Mouse (Mus musculus): Measurements from ENCODE around the gene Fstl3. TPM values are rescaled to one million over a fixed set of nuclear protein-coding genes. Genes with fewer than 3 reads are reported as not detected.

Gene Fstl3
- total and polyA plus RNA-seq, 2 experiments from 2014 or later = 2.1 to 2.8 TPM

DNA sequence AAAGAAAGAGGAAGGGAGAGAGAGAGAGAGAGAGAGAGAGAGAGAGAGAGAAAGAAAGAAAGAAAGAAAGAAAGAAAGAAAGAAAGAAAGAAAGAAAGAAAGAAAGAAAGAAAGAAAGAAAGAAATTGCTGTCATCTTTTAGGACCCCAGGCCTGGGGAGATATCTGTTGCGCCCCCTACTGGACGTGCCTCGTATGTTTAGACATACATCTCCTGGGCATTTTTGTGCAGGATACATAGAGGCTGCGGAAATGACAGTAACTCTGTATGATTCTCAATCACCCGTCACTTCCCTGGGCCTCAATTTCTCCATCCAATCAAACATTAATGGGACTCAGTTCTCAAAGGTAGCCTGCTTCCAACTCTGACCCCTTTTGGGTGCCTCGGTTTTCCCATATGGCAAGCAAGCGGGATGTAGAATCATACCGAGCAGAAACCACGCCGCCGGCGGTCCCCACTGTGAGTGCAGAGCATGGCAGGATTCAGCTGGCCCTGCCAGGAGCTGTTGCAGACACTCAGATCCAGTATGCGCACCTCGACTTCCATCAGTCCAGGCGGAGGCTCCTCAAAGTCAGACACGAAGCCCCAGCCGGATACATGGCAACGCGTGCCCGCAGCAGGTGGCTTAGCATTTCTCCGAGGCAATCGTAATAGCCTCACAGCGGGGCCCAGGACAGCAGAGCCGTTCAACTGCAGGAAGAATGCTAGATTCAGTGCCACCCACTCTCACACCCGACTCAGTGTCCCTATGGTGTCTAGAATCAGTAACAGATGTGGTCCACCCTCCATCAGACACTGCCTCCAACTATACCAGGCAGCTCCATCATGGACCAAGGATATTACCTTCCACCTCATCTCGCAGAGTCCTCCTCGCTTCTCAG lies 7.1 kb downstream of the Fstl3 start:
- Histone ChIP-seq H3K27ac (ENCODE audit: low read depth, low read length) (no peak overlapping the region), H3K9ac (no peak overlapping the region), H3K9me3 (ENCODE audit: low read length) (no peaks in the 10 kb centered on the region), H3K36me3 (ENCODE audit: insufficient read depth) (no peaks in the 10 kb centered on the region), H3K27me3 (ENCODE audit: insufficient read depth, low read length) (no peaks in the 10 kb centered on the region; the same call in 1 of the 2 replicates), H3K4me2 (ENCODE audit: low read depth) (no peak overlapping the region), H3K4me1 (ENCODE audit: insufficient read depth) (no peaks in the 10 kb centered on the region), H3K4me3 (ENCODE audit: low read depth, low read length) (no peak overlapping the region)
- TF ChIP-seq CTCF (IDR thresholded peaks at IDR 0.05; ENCODE audit: low read depth) = peak; percentile 50
- WGBS = 41% methylated on average over 27 of the region's 27 CpGs
- ATAC-seq = no peak
- no peak for DNase-seq

DNA sequence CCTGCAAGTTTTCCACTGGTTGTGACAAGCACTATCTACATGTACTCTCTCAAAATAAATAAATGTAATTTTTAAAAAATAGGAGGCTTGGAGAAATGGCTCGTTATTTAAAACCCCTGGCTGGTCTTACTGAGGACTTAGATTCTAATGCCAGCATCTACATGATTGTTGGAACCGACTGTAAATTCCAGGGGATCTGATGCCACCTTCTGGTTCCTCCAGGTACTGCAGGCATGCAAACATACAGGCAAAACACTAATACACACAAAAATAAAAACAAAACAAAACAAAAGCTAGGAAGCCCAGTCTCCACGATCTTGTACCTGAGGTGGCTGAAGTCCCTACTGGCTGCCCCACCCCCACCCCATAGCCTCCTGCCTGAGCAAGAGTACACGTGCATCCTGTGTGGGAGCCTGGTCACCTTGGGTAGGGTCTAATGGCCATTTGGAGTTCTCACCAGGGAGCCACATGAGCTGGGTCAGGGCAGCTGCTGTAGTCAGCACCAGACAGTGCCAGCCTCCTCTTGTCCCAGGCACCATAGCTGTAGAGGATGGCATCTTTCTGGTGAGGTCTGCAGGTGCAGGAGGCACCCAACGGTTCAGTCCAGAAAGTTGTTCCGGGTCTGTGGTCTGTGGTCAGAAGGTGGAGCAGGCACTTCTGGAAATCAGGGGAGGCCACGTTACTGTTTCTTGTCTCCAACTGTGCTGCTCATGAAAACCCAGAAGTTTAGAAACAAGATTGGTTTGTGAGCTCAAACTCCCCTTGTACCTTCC lies 11.5 kb downstream of the Fstl3 start:
- no peak overlapping the region for H3K27ac ChIP-seq (ENCODE audit: low read depth, low read length)
- DNase-seq = peak; percentile 87

DNA sequence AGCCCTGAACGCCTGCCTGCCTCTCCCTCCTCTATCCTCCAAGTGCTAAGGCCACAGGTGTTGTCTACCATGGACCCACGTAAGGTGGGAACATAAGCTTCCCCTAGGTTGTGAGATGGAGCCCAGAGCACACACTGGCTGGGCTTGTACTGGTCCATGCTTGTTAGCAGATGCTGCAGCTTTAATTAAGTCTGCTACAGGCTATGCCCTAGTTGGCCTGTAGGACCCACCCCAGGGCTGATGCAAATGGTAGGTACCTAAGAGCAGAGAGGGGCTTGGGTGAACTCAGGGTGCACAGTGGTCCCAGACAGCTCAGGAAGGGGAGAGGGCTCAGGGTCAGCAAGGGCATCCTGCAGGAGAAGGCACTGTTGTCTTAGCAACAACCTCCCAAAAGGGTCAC lies 12.5 kb downstream of the Fstl3 start:
- no peak overlapping the region for H3K27ac ChIP-seq (ENCODE audit: low read depth, low read length)
- no peak overlapping the region for H3K9ac ChIP-seq
- no peaks in the 10 kb centered on the region for H3K4me1 ChIP-seq (ENCODE audit: insufficient read depth)
- no peak for TF ChIP-seq CTCF (IDR thresholded peaks at IDR 0.05; ENCODE audit: low read depth)
- no peak overlapping the region for H3K4me2 ChIP-seq (ENCODE audit: low read depth)
- no peaks in the 10 kb centered on the region; the same call in 1 of the 2 replicates for H3K27me3 ChIP-seq (ENCODE audit: insufficient read depth, low read length)
- H3K36me3 ChIP-seq (ENCODE audit: insufficient read depth) = no peaks in the 10 kb centered on the region
- H3K9me3 ChIP-seq (ENCODE audit: low read length) = no peaks in the 10 kb centered on the region
- WGBS = 61% methylated on average over 2 of the region's 2 CpGs
- H3K4me3 ChIP-seq (ENCODE audit: low read depth, low read length) = no peak overlapping the region
- no peak for DNase-seq
- ATAC-seq = no peak

More for the DNA sequence above, 11.5 kb downstream of the Fstl3 start:
- no peaks in the 10 kb centered on the region for H3K9me3 ChIP-seq (ENCODE audit: low read length)
- peak; percentile 88 for TF ChIP-seq CTCF (IDR thresholded peaks at IDR 0.05; ENCODE audit: low read depth)
- WGBS = 39% methylated on average over 7 of the region's 7 CpGs
- no peaks in the 10 kb centered on the region; the same call in 1 of the 2 replicates for H3K27me3 ChIP-seq (ENCODE audit: insufficient read depth, low read length)
- H3K4me1 ChIP-seq (ENCODE audit: insufficient read depth) = no peaks in the 10 kb centered on the region
- no peaks in the 10 kb centered on the region for H3K36me3 ChIP-seq (ENCODE audit: insufficient read depth)
- H3K9ac ChIP-seq = no peak overlapping the region
- no peak for ATAC-seq
- no peak overlapping the region for H3K4me3 ChIP-seq (ENCODE audit: low read depth, low read length)
- H3K4me2 ChIP-seq (ENCODE audit: low read depth) = no peak overlapping the region

DNA sequence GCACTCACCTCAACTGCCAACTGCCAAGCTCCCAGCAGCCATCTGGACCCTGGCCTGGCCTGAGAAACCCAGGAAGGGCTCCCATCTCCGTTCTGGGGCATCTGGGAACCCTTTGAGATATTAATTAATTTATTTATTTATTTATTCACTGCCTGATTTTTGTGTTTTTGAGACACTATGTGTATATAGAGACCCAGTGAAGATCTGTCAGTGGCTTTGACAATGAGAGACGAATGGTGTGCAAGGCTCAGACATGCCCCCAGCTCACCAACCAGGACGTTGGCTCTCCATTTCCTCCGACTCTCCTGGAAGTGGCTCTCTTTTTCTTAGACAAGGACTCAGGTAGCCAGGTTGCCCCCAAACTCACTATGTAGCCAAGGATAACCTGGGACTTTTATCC lies 13.8 kb downstream of the Fstl3 start, which contains the start of gene Prss57:
Gene Prss57, minus strand, starts transcription at position 101 of the 400 bp plus-strand sequence.
- Histone ChIP-seq H3K27me3 (ENCODE audit: insufficient read depth, low read length) (no peaks in the 10 kb centered on the region), H3K4me2 (ENCODE audit: low read depth) (no peak within 1 kb of the TSS), H3K9ac (no peak within 1 kb of the TSS), H3K4me3 (ENCODE audit: low read depth, low read length) (no peak within 1 kb of the TSS), H3K36me3 (ENCODE audit: insufficient read depth) (no peaks in the 10 kb centered on the region), H3K27ac (ENCODE audit: low read depth, low read length) (no peak within 1 kb of the TSS), H3K4me1 (ENCODE audit: insufficient read depth) (0 out of 2 replicates have a peak, but pooled peaks cover 7% of the 10 kb centered on the region), H3K9me3 (ENCODE audit: low read length) (no peaks in the 10 kb centered on the region)
- no peak for ATAC-seq
- DNase-seq = no peak
- no peak for TF ChIP-seq CTCF (IDR thresholded peaks at IDR 0.05; ENCODE audit: low read depth)
- 90% methylated on average over 4 of the region's 4 CpGs for WGBS

DNA sequence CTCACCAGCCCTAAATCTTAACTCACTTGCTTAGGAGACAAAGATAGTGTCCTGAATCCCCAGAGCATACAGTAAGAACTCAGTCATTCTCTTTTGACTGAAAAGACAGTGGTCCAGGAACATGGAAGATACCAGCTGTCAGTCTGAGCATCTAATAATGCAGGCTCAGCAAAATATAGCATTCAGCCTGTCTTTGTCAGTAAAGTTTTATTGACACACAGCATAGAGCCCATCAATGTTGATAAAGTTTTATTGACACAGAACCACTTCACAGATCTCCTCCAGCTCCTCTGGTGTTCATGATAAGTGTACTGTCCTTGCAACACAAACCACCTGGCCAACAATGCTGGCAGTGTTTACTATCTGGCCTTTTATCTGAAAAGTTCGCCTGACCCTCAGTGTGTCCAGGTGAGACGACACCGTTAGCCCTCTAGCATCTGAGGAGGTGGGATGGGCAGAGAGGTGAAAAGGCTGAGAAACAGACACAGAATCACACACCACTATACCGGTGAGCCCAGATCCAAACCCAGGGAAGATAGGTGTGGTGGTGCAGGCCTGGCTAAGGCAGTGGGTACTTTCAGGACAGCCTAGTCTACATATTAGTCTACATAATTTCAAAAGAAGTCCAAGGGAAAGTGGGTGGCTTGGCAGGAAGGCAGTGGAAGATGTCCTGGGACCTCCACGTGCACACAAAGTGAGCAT lies 15.4 kb downstream of the Fstl3 start:
- ATAC-seq (no peak), DNase-seq (no peak)
- H3K4me1 ChIP-seq (ENCODE audit: insufficient read depth) = peaks cover 15% of the 10 kb centered on the region; the same call in 1 of the 2 replicates
- H3K4me2 ChIP-seq (ENCODE audit: low read depth) = peak overlapping the region; percentile 88; the same call in 1 of the 2 replicates
- H3K9me3 ChIP-seq (ENCODE audit: low read length) = no peaks in the 10 kb centered on the region
- no peaks in the 10 kb centered on the region for H3K36me3 ChIP-seq (ENCODE audit: insufficient read depth)
- no peak for TF ChIP-seq CTCF (IDR thresholded peaks at IDR 0.05; ENCODE audit: low read depth)
- H3K4me3 ChIP-seq (ENCODE audit: low read depth, low read length) = peak overlapping the region; percentile 92; the same call in 1 of the 2 replicates
- no peak overlapping the region for H3K9ac ChIP-seq
- H3K27ac ChIP-seq (ENCODE audit: low read depth, low read length) = no peak overlapping the region
- WGBS = 83% methylated on average over 5 of the region's 5 CpGs
- no peaks in the 10 kb centered on the region for H3K27me3 ChIP-seq (ENCODE audit: insufficient read depth, low read length)

DNA sequence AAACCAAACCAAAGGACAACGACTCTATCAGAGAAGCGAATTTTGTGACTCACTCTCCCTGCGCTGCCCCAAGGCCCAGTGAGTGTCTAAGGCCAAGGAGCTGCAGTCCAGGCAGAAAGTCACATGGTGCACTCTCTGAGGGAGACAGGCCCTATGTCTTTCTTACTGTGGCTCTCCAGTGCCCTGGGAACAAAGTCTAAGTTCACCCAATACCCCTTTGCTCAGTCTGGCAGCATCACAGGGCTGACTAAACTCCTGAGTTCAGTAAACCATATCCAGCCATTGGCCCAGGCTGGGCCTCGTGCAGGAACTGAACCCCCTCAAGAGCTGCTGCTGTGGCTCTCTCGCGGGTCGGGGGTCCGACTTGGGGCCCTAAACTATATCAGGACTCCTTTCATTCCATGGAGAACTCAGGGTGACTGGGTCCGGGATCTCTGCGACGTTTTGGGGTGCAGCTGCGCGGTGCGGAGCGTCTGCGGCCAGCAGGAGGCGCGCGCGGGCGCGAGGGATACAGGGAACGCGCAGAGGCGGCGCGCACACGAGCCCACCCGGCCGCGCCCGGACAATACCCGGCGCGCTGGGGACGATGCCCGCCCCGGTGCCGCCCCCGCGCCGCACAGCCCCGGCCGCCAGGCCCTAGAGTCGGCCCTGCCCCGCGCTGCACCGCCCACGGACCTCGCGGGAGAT lies 16.1 kb downstream of the Fstl3 start, which contains the start of gene Palm:
Gene Palm, plus strand, starts transcription at position 522 of the 687 bp plus-strand sequence.
- Histone ChIP-seq H3K4me2 (ENCODE audit: low read depth) (peak within 1 kb of the TSS; percentile 88), H3K4me3 (ENCODE audit: low read depth, low read length) (peak within 1 kb of the TSS; percentile 92), H3K36me3 (ENCODE audit: insufficient read depth) (no peaks in the 10 kb centered on the region), H3K9ac (peak within 1 kb of the TSS; percentile 98), H3K9me3 (ENCODE audit: low read length) (no peaks in the 10 kb centered on the region), H3K27ac (ENCODE audit: low read depth, low read length) (peak within 1 kb of the TSS; percentile 94), H3K27me3 (ENCODE audit: insufficient read depth, low read length) (no peaks in the 10 kb centered on the region), H3K4me1 (ENCODE audit: insufficient read depth) (peaks cover 15% of the 10 kb centered on the region; the same call in 1 of the 2 replicates)
- peak; percentile 91 for TF ChIP-seq CTCF (IDR thresholded peaks at IDR 0.05; ENCODE audit: low read depth)
- peak; percentile 89 for DNase-seq
- 6% methylated on average over 47 of the region's 51 CpGs for whole genome bisulfite sequencing
- ATAC-seq = peak; percentile 85

Data from forebrain, postnatal 0 days (tissue).